Mouse (Mus musculus): ENCODE results near the gene Mgst2. TPM values are rescaled to one million over a fixed set of nuclear protein-coding genes. Genes with fewer than 3 reads are reported as not detected.

Mgst2 gene
- polyA plus RNA-seq, 1 experiment: 1.8 TPM

DNA sequence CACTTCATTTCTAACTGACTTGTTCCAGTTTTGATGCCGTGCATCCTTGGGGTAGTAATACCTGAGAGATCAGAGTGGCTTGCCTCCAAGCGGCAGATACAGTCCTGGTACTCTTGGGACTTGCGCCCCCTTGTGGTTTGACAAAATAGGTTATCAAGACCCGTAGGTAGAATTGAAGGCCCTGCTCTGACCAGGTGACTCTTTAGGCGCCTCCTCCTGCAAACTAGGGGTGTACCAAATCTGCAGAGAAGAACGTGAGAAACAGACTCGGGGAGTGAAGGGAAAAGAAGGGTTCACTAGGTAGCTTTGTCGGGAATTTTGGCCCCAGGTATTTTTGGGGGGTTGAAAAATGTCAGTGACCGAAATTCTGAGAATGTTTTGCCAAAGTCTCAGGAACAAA is 7.9 kb upstream of the Mgst2 start:
- no peaks in the 10 kb centered on the region for H3K4me1 ChIP-seq (ENCODE audit: control insufficient read depth, insufficient read depth, low read length)
- no peak overlapping the region for H3K27ac ChIP-seq (ENCODE audit: insufficient read depth, low read length)
- TF ChIP-seq CTCF (IDR thresholded peaks at IDR 0.05; ENCODE audit: borderline replicate concordance, insufficient read depth, low read length) (peak; percentile 34; the same call in 1 of the 2 replicates), POLR2A (IDR thresholded peaks at IDR 0.05; ENCODE audit: low read depth, low read length) (no peak)
- no peak overlapping the region for H3K4me3 ChIP-seq (ENCODE audit: insufficient read depth, low read length)

DNA sequence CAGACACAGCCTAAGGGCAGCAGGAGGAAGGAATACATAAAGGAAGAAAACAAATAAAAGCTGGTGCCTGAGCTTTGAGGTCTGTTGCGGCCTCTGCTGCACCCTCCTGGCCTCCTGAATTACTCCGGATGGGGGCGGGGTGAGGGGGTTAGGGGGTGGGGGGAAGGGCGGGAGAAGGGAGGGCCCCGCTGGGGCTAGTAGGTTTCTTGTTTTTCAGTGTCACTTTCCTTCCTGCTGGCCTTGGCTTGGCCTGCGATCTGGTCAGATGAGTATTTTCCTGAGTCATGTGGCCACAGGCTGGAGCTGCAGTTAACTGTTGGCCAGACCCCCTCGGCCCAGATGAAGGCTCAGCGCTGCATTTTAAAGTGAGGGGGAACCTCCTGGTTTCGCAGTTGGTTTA is 7.5 kb upstream of the Mgst2 start:
- TF ChIP-seq POLR2A (IDR thresholded peaks at IDR 0.05; ENCODE audit: low read depth, low read length) (0 out of 2 replicates have a peak, but pooled peaks have one; percentile 21), CTCF (IDR thresholded peaks at IDR 0.05; ENCODE audit: borderline replicate concordance, insufficient read depth, low read length) (no peak)
- no peak overlapping the region for H3K4me3 ChIP-seq (ENCODE audit: insufficient read depth, low read length)
- 0 out of 2 replicates have a peak overlapping the region, but pooled peaks have one; percentile 1 for H3K27ac ChIP-seq (ENCODE audit: insufficient read depth, low read length)

GRCm38 (mm10) chr3:51654303-51655055 is 5.7 kb upstream of the Mgst2 start:
- H3K4me1 ChIP-seq (ENCODE audit: control insufficient read depth, insufficient read depth, low read length): no peaks in the 10 kb centered on the region
- TF ChIP-seq CTCF (IDR thresholded peaks at IDR 0.05; ENCODE audit: borderline replicate concordance, insufficient read depth, low read length) (no peak), POLR2A (IDR thresholded peaks at IDR 0.05; ENCODE audit: low read depth, low read length) (no peak)
- no peak overlapping the region for H3K4me3 ChIP-seq (ENCODE audit: insufficient read depth, low read length)
- H3K27ac ChIP-seq (ENCODE audit: insufficient read depth, low read length): no peak overlapping the region

More for the DNA sequence above, 7.5 kb upstream of the Mgst2 start:
- no peaks in the 10 kb centered on the region for H3K4me1 ChIP-seq (ENCODE audit: control insufficient read depth, insufficient read depth, low read length)

DNA sequence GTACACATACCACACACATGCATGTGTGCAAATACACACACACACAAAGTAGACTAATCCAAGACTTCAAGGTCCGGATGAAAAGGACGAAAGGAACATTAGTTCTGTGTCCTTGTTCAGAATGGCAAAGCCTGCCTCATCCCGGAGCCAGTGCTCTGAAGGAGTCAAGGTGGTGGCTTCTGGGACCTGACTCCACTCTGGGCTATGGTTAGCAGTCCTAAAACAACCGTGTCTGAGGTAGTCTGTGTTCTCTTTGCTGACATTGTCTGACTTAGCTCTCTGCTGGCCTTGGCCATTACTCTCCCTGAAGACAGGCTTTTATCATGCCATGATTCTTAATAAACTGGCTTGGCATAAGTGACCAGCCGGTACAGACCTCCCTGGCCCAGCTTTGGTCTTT is 745 bp upstream of the Mgst2 start:
- TF ChIP-seq POLR2A (IDR thresholded peaks at IDR 0.05; ENCODE audit: low read depth, low read length): no peak
- TF ChIP-seq CTCF (IDR thresholded peaks at IDR 0.05; ENCODE audit: borderline replicate concordance, insufficient read depth, low read length): no peak
- Histone ChIP-seq H3K27ac (ENCODE audit: insufficient read depth, low read length) (no peak overlapping the region), H3K4me1 (ENCODE audit: control insufficient read depth, insufficient read depth, low read length) (peaks cover 7% of the 10 kb centered on the region; the same call in 1 of the 2 replicates), H3K4me3 (ENCODE audit: insufficient read depth, low read length) (no peak overlapping the region)

GRCm38 (mm10) chr3:51660821-51661276 is 689 bp downstream of the Mgst2 start:
- Histone ChIP-seq H3K27ac (ENCODE audit: insufficient read depth, low read length) (no peak overlapping the region), H3K4me1 (ENCODE audit: control insufficient read depth, insufficient read depth, low read length) (peaks cover 7% of the 10 kb centered on the region; the same call in 1 of the 2 replicates), H3K4me3 (ENCODE audit: insufficient read depth, low read length) (no peak overlapping the region)
- TF ChIP-seq CTCF (IDR thresholded peaks at IDR 0.05; ENCODE audit: borderline replicate concordance, insufficient read depth, low read length): no peak
- TF ChIP-seq POLR2A (IDR thresholded peaks at IDR 0.05; ENCODE audit: low read depth, low read length): no peak

GRCm38 (mm10) chr3:51661376-51661775 is 1.2 kb downstream of the Mgst2 start:
- Histone ChIP-seq H3K4me3 (ENCODE audit: insufficient read depth, low read length) (no peak overlapping the region), H3K4me1 (ENCODE audit: control insufficient read depth, insufficient read depth, low read length) (peaks cover 7% of the 10 kb centered on the region; the same call in 1 of the 2 replicates), H3K27ac (ENCODE audit: insufficient read depth, low read length) (no peak overlapping the region)
- no peak for TF ChIP-seq CTCF (IDR thresholded peaks at IDR 0.05; ENCODE audit: borderline replicate concordance, insufficient read depth, low read length)
- no peak for TF ChIP-seq POLR2A (IDR thresholded peaks at IDR 0.05; ENCODE audit: low read depth, low read length)

DNA sequence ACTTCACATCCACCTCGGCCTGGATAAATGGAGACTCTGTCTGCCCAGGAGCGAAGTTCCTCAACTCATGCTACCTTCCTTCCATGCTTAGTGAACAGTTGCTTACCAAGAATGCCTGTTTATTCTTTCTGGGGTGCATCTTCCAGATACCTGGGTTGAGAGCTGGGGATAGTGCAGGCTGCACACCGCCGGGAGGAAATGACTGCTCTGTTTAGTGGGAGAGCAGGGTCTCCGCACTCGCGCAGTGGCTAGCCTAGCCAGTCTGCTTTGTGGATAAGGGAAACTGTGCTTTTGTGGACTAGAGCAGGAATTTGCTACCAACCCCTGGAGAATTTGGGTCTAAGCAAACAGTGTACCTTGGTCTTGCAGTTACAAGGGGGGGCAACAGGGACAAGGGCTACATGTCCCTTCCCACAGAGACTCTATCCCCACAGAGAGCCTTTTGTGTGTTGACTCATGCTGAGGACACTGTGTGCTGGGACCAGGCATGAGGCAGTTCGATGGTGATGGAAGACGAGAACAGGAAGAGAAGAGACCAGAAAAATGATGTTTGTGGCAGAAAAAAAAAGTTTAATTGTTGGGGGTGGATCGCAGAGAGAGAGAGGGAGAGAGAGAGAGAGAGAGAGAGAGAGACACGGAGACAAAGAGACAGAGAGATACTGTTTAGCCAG is 1.9 kb downstream of the Mgst2 start:
- Histone ChIP-seq H3K4me3 (ENCODE audit: insufficient read depth, low read length) (no peak overlapping the region), H3K4me1 (ENCODE audit: control insufficient read depth, insufficient read depth, low read length) (peaks cover 7% of the 10 kb centered on the region; the same call in 1 of the 2 replicates), H3K27ac (ENCODE audit: insufficient read depth, low read length) (no peak overlapping the region)
- no peak for TF ChIP-seq POLR2A (IDR thresholded peaks at IDR 0.05; ENCODE audit: low read depth, low read length)
- no peak for TF ChIP-seq CTCF (IDR thresholded peaks at IDR 0.05; ENCODE audit: borderline replicate concordance, insufficient read depth, low read length)

- TF ChIP-seq POLR2A (IDR thresholded peaks at IDR 0.05; ENCODE audit: low read depth, low read length): no peak
- TF ChIP-seq CTCF (IDR thresholded peaks at IDR 0.05; ENCODE audit: borderline replicate concordance, insufficient read depth, low read length): no peak
- no peak overlapping the region for H3K27ac ChIP-seq (ENCODE audit: insufficient read depth, low read length)
- no peak overlapping the region for H3K4me3 ChIP-seq (ENCODE audit: insufficient read depth, low read length)
- H3K4me1 ChIP-seq (ENCODE audit: control insufficient read depth, insufficient read depth, low read length): peaks cover 7% of the 10 kb centered on the region; the same call in 1 of the 2 replicates
Observed at GRCm38 (mm10) chr3:51662557-51662956, 2.4 kb downstream of the Mgst2 start.

- Histone ChIP-seq H3K4me1 (ENCODE audit: control insufficient read depth, insufficient read depth, low read length) (peaks cover 5% of the 10 kb centered on the region), H3K27ac (ENCODE audit: insufficient read depth, low read length) (no peak overlapping the region), H3K4me3 (ENCODE audit: insufficient read depth, low read length) (no peak overlapping the region)
- no peak for TF ChIP-seq POLR2A (IDR thresholded peaks at IDR 0.05; ENCODE audit: low read depth, low read length)
- no peak for TF ChIP-seq CTCF (IDR thresholded peaks at IDR 0.05; ENCODE audit: borderline replicate concordance, insufficient read depth, low read length)
Observed at GRCm38 (mm10) chr3:51668607-51669006, 8.4 kb downstream of the Mgst2 start.
